Mouse (Mus musculus) adrenal gland, postnatal 0 days (tissue): ENCODE data around the gene 2010315B03Rik. TPM values are rescaled to one million over a fixed set of nuclear protein-coding genes. Genes with fewer than 3 reads are reported as not detected.

ENCODE experiments used
- polyA plus RNA-seq: library from polyadenylated mRNA; unstranded; fragments of >200 nt; fragmentation: Nextera tagmentation; extraction: Ambion mirVana; gene quantifications from 2 replicates; pipeline ENCODE4 v1.2.1, GENCODE M21; 2015

The 2010315B03Rik gene
- polyA plus RNA-seq, result 10.5 and 12.1 TPM in 2 replicates

GRCm38 (mm10) chr9:124312171-124313142, at the start of gene 2010315B03Rik:
Gene 2010315B03Rik, minus strand, starts transcription at chr9:124312696.

Other genes with a start within 250 kb of the 2010315B03Rik start
- gene Ccr2, start 210.7 kb downstream of the 2010315B03Rik start, polyA plus RNA-seq, result 1.1 TPM in 2 replicates
- gene Ccr5, start 191.2 kb downstream of the 2010315B03Rik start, polyA plus RNA-seq, result 1.6 and 2.7 TPM in 2 replicates
- 110 and 124 TPM in 2 replicates for gene Ppp2r3d, start 164.2 kb upstream of the 2010315B03Rik start, polyA plus RNA-seq
- not detected in 2 replicates for gene Gm21836, start 181.1 kb upstream of the 2010315B03Rik start, polyA plus RNA-seq